12 mouse cellular contexts compared by ENCODE assay signal in the genomic region with DNA sequence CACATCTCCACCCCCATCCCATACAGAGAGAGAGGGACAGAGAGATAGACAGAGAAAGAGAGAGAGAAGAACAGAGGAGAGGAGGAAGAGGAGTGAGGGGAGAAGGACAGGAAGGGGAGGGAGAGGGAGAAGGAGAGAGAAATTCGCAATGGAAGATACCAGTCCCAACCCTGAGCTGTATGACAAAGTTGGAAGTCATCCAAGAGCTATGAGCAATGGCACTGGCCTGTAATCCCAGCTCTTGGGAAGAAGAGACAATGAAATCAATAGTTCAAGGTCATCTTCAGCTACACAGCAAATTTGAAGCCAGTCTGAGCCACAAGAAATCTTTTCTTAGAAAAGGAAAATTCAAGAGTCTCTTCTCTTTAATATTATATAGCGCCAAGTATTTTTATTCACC.
DNase-seq lines count a peak whose midpoint lies in the region; ATAC-seq and TF ChIP-seq lines count a peak whose summit lies in the region.
"Had no signal": no experiment of that assay in that cellular context is flagged by ENCODE, and none has a peak within 500 bp of the region (broad histone marks: within the 10 kb centered on the region; RNA-seq: fewer than 3 reads in every experiment).

No protein-coding gene starts in this region.

- DNase-seq in heart, adult 11 months, result peak; percentile 50
- no peak for DNase-seq in heart, postnatal 14 days
- DNase-seq in liver, adult 2 months (ENCODE audit: extremely low read depth, low read depth, low spot score), result peak; percentile 16
- DNase-seq in liver, embryonic 11.5 days (ENCODE audit: low spot score), result no peak
- DNase-seq in Muller cell, postnatal 12 days (ENCODE audit: inconsistent ontology term), result peak; percentile 47
- peak; percentile 20 for DNase-seq in brain, adult 2 months (ENCODE audit: low read depth, low spot score)
- DNase-seq in thymus, adult 2 months, result no peak

- no peak for TF ChIP-seq CTCF in liver, adult 2 months (IDR thresholded peaks at IDR 0.05; ENCODE audit: low read depth, low read length)
- TF ChIP-seq CTCF in thymus, adult 2 months (IDR thresholded peaks at IDR 0.05; ENCODE audit: borderline replicate concordance, control insufficient read depth, extremely low read depth, insufficient read depth, low read length, poor library complexity), result no peak

- no peaks in the 10 kb centered on the region for H3K36me3 ChIP-seq in liver, adult 2 months (ENCODE audit: control insufficient read depth, insufficient read depth, low read length)
- H3K36me3 ChIP-seq in liver, embryonic 11.5 days (ENCODE audit: control insufficient read depth, insufficient read depth, low read length), result no peaks in the 10 kb centered on the region
- no peaks in the 10 kb centered on the region for H3K36me3 ChIP-seq in thymus, adult 2 months (ENCODE audit: control insufficient read depth, insufficient read depth, low read length)
- H3K36me3 ChIP-seq: embryonic facial prominence, embryonic 12.5 days; liver, embryonic 12.5 days; stomach, embryonic 15.5 days had no signal

- H3K4me1 ChIP-seq in liver, adult 2 months (ENCODE audit: control insufficient read depth, insufficient read depth, low read length), result no peaks in the 10 kb centered on the region
- H3K4me1 ChIP-seq in liver, embryonic 11.5 days (replicated peaks; ENCODE audit: control insufficient read depth, insufficient read depth, low read length), result no peaks in the 10 kb centered on the region
- no peaks in the 10 kb centered on the region; the same call in 1 of the 2 replicates for H3K4me1 ChIP-seq in thymus, adult 2 months (replicated peaks; ENCODE audit: control insufficient read depth, insufficient read depth, low read length)
- H3K4me1 ChIP-seq: embryonic facial prominence, embryonic 12.5 days; liver, embryonic 12.5 days; stomach, embryonic 15.5 days had no signal

- WGBS in liver, adult 2 months, result 82% methylated on average over 2 of the region's 2 CpGs
- WGBS in liver, embryonic 11.5 days, result 67% methylated on average over 2 of the region's 2 CpGs
- WGBS in thymus, adult 2 months, result 89% methylated on average over 2 of the region's 2 CpGs

- H3K79me2 ChIP-seq in liver, adult 2 months (ENCODE audit: control insufficient read depth, insufficient read depth, low read length), result no peaks in the 10 kb centered on the region

- no peak for ATAC-seq in liver, embryonic 11.5 days (replicated peaks; ENCODE audit: low FRiP score)
- ATAC-seq: liver, embryonic 12.5 days; Patski had no signal

- H3K4me2 ChIP-seq in liver, embryonic 11.5 days, result no peak overlapping the region
- H3K4me2 ChIP-seq: embryonic facial prominence, embryonic 12.5 days; liver, embryonic 12.5 days; stomach, embryonic 15.5 days had no signal

- no peak for TF ChIP-seq POLR2A in liver, adult 2 months (IDR thresholded peaks at IDR 0.05; ENCODE audit: extremely low read depth, insufficient read depth, low read length)
- no peak for TF ChIP-seq POLR2A in thymus, adult 2 months (IDR thresholded peaks at IDR 0.05; ENCODE audit: control insufficient read depth, extremely low read depth, insufficient read depth, low read length, poor library complexity)

- H3K27me3 ChIP-seq in liver, adult 2 months (ENCODE audit: control insufficient read depth, insufficient read depth, low read length), result no peaks in the 10 kb centered on the region
- H3K27me3 ChIP-seq in liver, embryonic 11.5 days (replicated peaks; ENCODE audit: control insufficient read depth, insufficient read depth, low read length), result no peaks in the 10 kb centered on the region
- no peaks in the 10 kb centered on the region for H3K27me3 ChIP-seq in thymus, adult 2 months (ENCODE audit: control insufficient read depth, insufficient read depth, low read length)
- H3K27me3 ChIP-seq: embryonic facial prominence, embryonic 12.5 days; liver, embryonic 12.5 days; Patski; stomach, embryonic 15.5 days had no signal

- H3K9ac ChIP-seq in liver, adult 2 months (ENCODE audit: low read depth, low read length), result no peak overlapping the region
- no peak overlapping the region for H3K9ac ChIP-seq in liver, embryonic 11.5 days (ENCODE audit: low read depth, low read length)
- H3K9ac ChIP-seq: embryonic facial prominence, embryonic 12.5 days; liver, embryonic 12.5 days; stomach, embryonic 15.5 days had no signal

- H3K27ac ChIP-seq in liver, adult 2 months (replicated peaks; ENCODE audit: insufficient read depth, low read depth, low read length), result no peak overlapping the region
- no peak overlapping the region for H3K27ac ChIP-seq in liver, embryonic 11.5 days (ENCODE audit: low read depth, low read length)
- H3K27ac ChIP-seq in thymus, adult 2 months (ENCODE audit: control insufficient read depth, insufficient read depth, low read length), result no peak overlapping the region
- H3K27ac ChIP-seq: embryonic facial prominence, embryonic 12.5 days; liver, embryonic 12.5 days; stomach, embryonic 15.5 days had no signal

- H3K4me3 ChIP-seq in liver, adult 2 months (ENCODE audit: insufficient read depth, low read depth, low read length), result no peak overlapping the region
- no peak overlapping the region for H3K4me3 ChIP-seq in liver, embryonic 11.5 days (ENCODE audit: low read depth, low read length)
- no peak overlapping the region for H3K4me3 ChIP-seq in thymus, adult 2 months (ENCODE audit: control insufficient read depth, insufficient read depth, low read length)
- H3K4me3 ChIP-seq: embryonic facial prominence, embryonic 12.5 days; liver, embryonic 12.5 days; myocyte; stomach, embryonic 15.5 days had no signal

- H3K9me3 ChIP-seq in liver, embryonic 11.5 days (ENCODE audit: control insufficient read depth, low read length), result no peaks in the 10 kb centered on the region
- H3K9me3 ChIP-seq: embryonic facial prominence, embryonic 12.5 days; liver, embryonic 12.5 days; stomach, embryonic 15.5 days had no signal

- intact Hi-C loops in heart, postnatal 14 days (cut with DNase I), result loop anchor here (2.0 to 5.0 kb wide), 4 partner anchors 123 to 537 kb away; a partner anchor contains a TSS

Comparison
In these comparisons a context has a peak if more than half of its experiments do, and no peak if none do; other contexts are left out.
1. DNase-seq: peak in heart, adult 11 months (single experiment), liver, adult 2 months (single experiment), Muller cell, postnatal 12 days (single experiment) and brain, adult 2 months (single experiment); none in heart, postnatal 14 days (0 of 2), liver, embryonic 11.5 days (single experiment) and thymus, adult 2 months (single experiment).